Mouse (Mus musculus): ENCODE data around the gene Ube2d3.

DNA sequence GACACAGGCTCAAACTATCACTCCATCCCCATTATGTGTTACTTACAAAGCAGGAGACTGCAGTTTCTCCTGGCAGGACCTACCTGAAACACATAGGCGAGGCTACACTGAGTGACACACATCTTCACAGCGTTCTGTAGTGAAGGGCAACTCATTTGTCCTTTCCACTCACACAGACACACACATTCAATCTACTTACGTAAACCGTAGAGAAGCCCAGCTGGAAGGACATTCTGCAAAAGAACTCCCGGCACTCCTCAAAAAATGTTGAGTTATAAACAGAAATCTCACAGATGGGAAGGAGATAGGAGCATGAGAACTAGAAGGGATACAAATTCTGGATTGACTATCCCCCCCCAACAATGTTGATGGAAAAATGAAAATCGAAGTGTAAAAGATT is 38.3 kb downstream of the Ube2d3 start:
- no peak for TF ChIP-seq EP300 (IDR thresholded peaks at IDR 0.05; ENCODE audit: low read depth)
- TF ChIP-seq CTCF (IDR thresholded peaks at IDR 0.05; ENCODE audit: low read depth) = no peak

All from liver, postnatal 0 days (tissue).